Mouse (Mus musculus): Measurements from ENCODE around the gene Pfkp.

Gene Pfkp

GRCm38 (mm10) chr13:6532683-6533082, 115.9 kb downstream of the Pfkp start:
- peak; percentile 60 for DNase-seq (ENCODE audit: low read depth, low spot score)
- Histone ChIP-seq H3K27me3 (ENCODE audit: control insufficient read depth, insufficient read depth, low read length, poor library complexity, severe bottlenecking) (no peaks in the 10 kb centered on the region), H3K36me3 (ENCODE audit: control insufficient read depth, insufficient read depth, low read length, poor library complexity, severe bottlenecking) (no peaks in the 10 kb centered on the region)
